Mouse (Mus musculus) spleen, adult 2 months (tissue): ENCODE data around the gene Chn2. TPM values are rescaled to one million over a fixed set of nuclear protein-coding genes. Genes with fewer than 3 reads are reported as not detected.

Experiments
- DNase-seq, 2 experiments: peaks; one replicate each; pipeline versions ENCODE4 v3.0.0 to v3.0.0-alpha.2; 2012 to 2021; ENCODE audit warnings: low spot score in 2 of 2, low read depth in 1 of 2
- H3K27ac ChIP-seq: fragments of 200-500 bp; 2 replicates; pipeline ENCODE4 v1.5.1; 2012; ENCODE audit warnings: low read length, inconsistent platforms; ENCODE audit not compliant: insufficient read depth
- H3K27me3 ChIP-seq: fragments of 200-500 bp; 2 replicates; pipeline ENCODE4 v1.6.1; 2012; ENCODE audit warnings: mild to moderate bottlenecking, moderate library complexity, low read length, inconsistent platforms; ENCODE audit not compliant: control insufficient read depth, insufficient read depth
- H3K36me3 ChIP-seq: fragments of 200-500 bp; 2 replicates; pipeline ENCODE4 v1.6.1; 2012; ENCODE audit warnings: mild to moderate bottlenecking, low read length, inconsistent platforms; ENCODE audit not compliant: control insufficient read depth, insufficient read depth
- H3K4me1 ChIP-seq: fragments of 200-500 bp; 2 replicates; pipeline ENCODE4 v1.6.1; 2011; ENCODE audit warnings: inconsistent platforms; ENCODE audit not compliant: control insufficient read depth, insufficient read depth, insufficient read length
- H3K4me3 ChIP-seq: fragments of 200-500 bp; 2 replicates; pipeline ENCODE4 v1.5.1; 2011; ENCODE audit warnings: mild to moderate bottlenecking, inconsistent platforms; ENCODE audit not compliant: insufficient read depth, insufficient read length; ENCODE audit errors: extremely low read depth
- CTCF ChIP-seq: fragments of 200-500 bp; IDR thresholded peaks from 2 replicates; pipeline ENCODE4 v1.5.1; 2011; ENCODE audit warnings: mild to moderate bottlenecking, inconsistent platforms; ENCODE audit not compliant: insufficient read depth, insufficient read length, insufficient replicate concordance; ENCODE audit errors: extremely low read depth
- POLR2A ChIP-seq: fragments of 200-500 bp; IDR thresholded peaks from 2 replicates; pipeline ENCODE4 v1.6.1; 2011; ENCODE audit warnings: low read depth, low read length, inconsistent platforms
- WGBS: fragments of 180-500 bp; shearing (Covaris S2); methylation state at CpG from one replicate; pipeline ENCODE4 v1.1.7; 2018; 5-methylcytosine and 5-hydroxymethylcytosine counted together
- polyA plus RNA-seq: library from polyadenylated mRNA; depleted of rRNA; stranded (reverse); fragments of >200 nt; gene quantifications from 2 replicates; pipeline ENCODE4 v1.2.3, GENCODE M21; 2012

Chn2 gene
- polyA plus RNA-seq, 1 experiment: 8.4 TPM

- TF ChIP-seq POLR2A: no peak
Measured at GRCm38 (mm10) chr6:54280248-54280647, 240.9 kb downstream of the Chn2 start.

GRCm38 (mm10) chr6:54283299-54283698 lies 243.9 kb downstream of the Chn2 start:
- Histone ChIP-seq H3K36me3 (no peaks in the 10 kb centered on the region), H3K27ac (no peak overlapping the region), H3K4me3 (no peak overlapping the region), H3K27me3 (no peaks in the 10 kb centered on the region), H3K4me1 (peaks cover 5% of the 10 kb centered on the region; the same call in 1 of the 2 replicates)
- no peak for DNase-seq
- WGBS: 3% methylated on average over 1 of the region's 1 CpGs
- TF ChIP-seq POLR2A (no peak), CTCF (no peak)

More at GRCm38 (mm10) chr6:54280248-54280647, 240.9 kb downstream of the Chn2 start:
- Histone ChIP-seq H3K4me1 (peaks cover 5% of the 10 kb centered on the region; the same call in 1 of the 2 replicates), H3K27ac (no peak overlapping the region), H3K36me3 (no peaks in the 10 kb centered on the region), H3K4me3 (no peak overlapping the region), H3K27me3 (no peaks in the 10 kb centered on the region)
- WGBS: 91% methylated on average over 6 of the region's 6 CpGs
- no peak for DNase-seq

- Histone ChIP-seq H3K36me3 (no peaks in the 10 kb centered on the region), H3K4me3 (no peak overlapping the region), H3K4me1 (peaks cover 5% of the 10 kb centered on the region; the same call in 1 of the 2 replicates), H3K27ac (no peak overlapping the region), H3K27me3 (no peaks in the 10 kb centered on the region)
- TF ChIP-seq POLR2A (no peak), CTCF (no peak)
- no peak for DNase-seq
- 70% methylated on average over 12 of the region's 12 CpGs for WGBS
Measured at GRCm38 (mm10) chr6:54284167-54284711, 244.9 kb downstream of the Chn2 start.

DNA sequence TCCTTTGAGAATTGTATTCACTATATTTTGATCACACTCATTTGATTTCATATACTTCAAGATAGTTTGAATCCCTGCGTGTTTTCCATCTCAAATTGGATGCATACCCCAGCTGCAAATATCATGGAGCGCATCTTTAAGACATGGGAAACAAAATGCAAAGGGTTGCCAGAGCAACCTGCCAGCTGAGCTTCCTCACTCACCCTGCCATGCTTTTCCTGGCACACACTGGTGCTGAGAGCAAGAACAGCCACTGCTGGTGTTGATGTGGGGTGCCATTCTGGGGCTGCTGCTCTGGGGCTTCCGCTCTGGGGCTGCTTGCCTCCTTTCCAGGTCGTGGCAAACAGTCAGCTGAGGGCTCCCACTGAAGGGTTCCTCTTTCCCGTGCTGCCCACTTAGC lies 247.5 kb downstream of the Chn2 start:
- H3K27ac ChIP-seq: no peak overlapping the region
- no peak for DNase-seq
- no peaks in the 10 kb centered on the region for H3K36me3 ChIP-seq
- 75% methylated on average over 5 of the region's 5 CpGs for WGBS
- H3K4me3 ChIP-seq: no peak overlapping the region
- no peaks in the 10 kb centered on the region for H3K27me3 ChIP-seq
- TF ChIP-seq CTCF (no peak), POLR2A (no peak)
- peaks cover 5% of the 10 kb centered on the region; the same call in 1 of the 2 replicates for H3K4me1 ChIP-seq

DNA sequence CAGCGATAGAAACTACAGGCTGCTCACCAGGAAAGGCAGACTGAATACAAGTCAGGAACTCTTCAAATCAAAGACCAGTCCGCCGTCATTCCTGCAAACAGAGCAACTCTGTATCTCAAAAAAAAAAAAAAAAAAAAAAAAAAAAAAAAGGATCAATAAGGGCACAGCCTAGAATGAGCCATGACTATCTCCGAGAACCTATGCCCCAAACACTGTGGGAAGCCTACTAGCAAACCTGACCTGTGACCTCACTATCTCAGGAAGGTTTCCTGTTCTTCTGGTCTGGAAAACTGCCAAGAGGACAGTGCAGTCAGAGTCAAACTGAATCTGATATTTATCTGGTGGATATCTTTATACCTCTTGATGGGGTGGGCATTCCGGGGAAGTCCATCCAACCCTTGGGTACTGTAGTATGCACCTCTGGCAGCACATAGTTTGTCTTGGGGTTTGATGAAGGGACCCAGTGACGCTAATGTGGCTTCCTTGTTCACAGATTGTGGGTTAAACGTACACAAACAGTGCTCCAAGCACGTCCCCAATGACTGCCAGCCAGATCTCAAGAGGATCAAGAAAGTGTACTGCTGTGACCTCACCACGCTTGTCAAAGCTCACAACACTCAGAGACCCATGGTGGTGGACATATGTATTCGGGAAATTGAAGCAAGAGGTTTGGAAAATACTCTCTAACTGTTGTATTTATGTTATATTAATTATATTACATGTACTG lies 250.6 kb downstream of the Chn2 start:
- TF ChIP-seq POLR2A (no peak), CTCF (no peak)
- Histone ChIP-seq H3K4me3 (no peak overlapping the region), H3K36me3 (no peaks in the 10 kb centered on the region), H3K27me3 (no peaks in the 10 kb centered on the region), H3K4me1 (no peaks in the 10 kb centered on the region), H3K27ac (no peak overlapping the region)
- WGBS: 79% methylated on average over 10 of the region's 10 CpGs
- no peak for DNase-seq

GRCm38 (mm10) chr6:54297231-54297630 lies 257.9 kb downstream of the Chn2 start:
- H3K27ac ChIP-seq: no peak overlapping the region

DNA sequence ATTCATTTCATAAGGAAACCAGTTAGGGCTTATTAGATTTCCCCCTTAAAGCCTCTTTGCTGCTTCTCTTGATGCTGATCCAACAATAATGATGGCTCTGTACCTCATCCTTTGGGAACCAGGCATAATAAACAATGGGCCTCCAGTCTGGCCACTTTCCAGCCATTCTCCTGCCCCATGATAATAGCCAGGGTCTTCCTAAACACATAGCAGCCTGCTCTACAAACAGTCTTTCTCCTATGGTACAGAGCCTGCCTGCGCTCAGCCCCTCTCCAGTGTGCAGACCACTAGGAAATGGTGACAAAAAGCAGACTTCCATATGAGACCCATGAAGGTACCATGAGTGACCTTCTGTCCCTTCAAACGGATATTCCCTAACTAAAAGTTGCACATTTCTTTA lies 260.1 kb downstream of the Chn2 start:
- no peak for TF ChIP-seq CTCF
- no peak for TF ChIP-seq POLR2A
- DNase-seq: no peak
- no peaks in the 10 kb centered on the region for H3K36me3 ChIP-seq
- H3K4me1 ChIP-seq: peaks cover 3% of the 10 kb centered on the region; the same call in 1 of the 2 replicates
- 87% methylated on average over 2 of the region's 2 CpGs for whole genome bisulfite sequencing
- H3K27me3 ChIP-seq: no peaks in the 10 kb centered on the region
- H3K4me3 ChIP-seq: no peak overlapping the region
- H3K27ac ChIP-seq: no peak overlapping the region

More at GRCm38 (mm10) chr6:54297231-54297630, 257.9 kb downstream of the Chn2 start:
- TF ChIP-seq CTCF: no peak
- no peak for TF ChIP-seq POLR2A
- no peak for DNase-seq
- Histone ChIP-seq H3K36me3 (no peaks in the 10 kb centered on the region), H3K4me3 (no peak overlapping the region), H3K27me3 (no peaks in the 10 kb centered on the region), H3K4me1 (no peaks in the 10 kb centered on the region)
- WGBS: 83% methylated on average over 2 of the region's 2 CpGs
